Mouse (Mus musculus) thymus, postnatal 4 days (tissue): ENCODE results near the gene Slc15a2.

Experiments
- DNase-seq: peaks from one replicate; pipeline ENCODE4 v3.0.0; 2021

Slc15a2 gene

DNA sequence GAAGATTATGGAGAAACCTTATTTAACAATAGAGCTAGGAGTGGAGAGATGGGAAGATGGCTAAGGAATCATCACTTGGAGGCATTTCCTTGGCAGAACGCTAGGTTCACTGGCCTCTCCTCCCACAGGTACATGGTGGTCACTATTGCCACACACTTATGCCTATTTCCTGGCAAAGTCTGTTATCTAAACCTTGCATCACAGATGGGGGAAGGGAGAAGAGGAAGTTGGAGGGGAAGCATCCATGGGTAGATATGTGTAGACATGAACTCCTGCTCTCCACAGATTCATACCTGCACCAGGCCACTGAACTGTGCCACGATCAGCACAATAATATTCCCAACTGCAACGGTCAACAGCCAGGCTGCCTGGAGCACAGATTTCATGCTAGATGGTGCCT lies 32.8 kb downstream of the Slc15a2 start:
- DNase-seq = no peak

DNA sequence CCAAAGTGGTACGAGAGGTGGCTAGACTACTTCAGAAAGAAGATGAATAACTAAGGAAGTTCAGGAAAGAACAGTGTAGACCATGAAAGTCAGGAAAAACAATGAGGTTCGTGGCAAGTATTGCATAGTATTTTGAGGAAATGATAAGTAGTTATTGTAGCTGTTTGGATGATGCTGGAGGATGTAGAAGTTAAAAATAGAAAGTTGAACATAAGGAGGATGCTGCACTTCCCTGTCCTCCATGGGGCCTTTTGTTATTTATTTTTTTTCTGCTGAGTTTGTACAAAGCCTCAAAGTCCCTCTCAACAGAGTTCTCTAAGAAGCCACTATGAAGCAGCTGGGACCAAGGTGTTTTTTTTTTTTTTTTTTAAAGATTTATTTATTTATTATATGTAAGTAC lies 37.0 kb downstream of the Slc15a2 start:
- DNase-seq = no peak

DNA sequence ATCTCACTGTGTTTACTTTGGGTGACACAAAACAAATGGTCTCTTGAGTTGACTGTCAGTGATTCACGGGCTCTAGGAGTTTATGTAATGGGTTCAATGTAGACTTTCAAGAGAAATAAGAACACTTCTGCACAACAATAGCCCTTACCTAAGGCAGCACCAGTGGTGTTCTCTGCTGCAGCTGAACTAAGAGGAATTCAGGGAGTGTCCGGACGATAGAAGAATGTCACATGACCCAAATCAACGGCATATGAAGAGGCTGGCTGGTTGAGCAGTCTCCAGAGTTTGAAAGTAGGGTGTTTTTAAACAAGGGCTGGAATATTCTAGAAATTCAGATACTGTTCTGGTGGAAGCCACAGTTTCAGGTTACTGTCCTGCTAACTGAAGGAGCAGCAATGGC lies 37.7 kb downstream of the Slc15a2 start:
- no peak for DNase-seq

DNA sequence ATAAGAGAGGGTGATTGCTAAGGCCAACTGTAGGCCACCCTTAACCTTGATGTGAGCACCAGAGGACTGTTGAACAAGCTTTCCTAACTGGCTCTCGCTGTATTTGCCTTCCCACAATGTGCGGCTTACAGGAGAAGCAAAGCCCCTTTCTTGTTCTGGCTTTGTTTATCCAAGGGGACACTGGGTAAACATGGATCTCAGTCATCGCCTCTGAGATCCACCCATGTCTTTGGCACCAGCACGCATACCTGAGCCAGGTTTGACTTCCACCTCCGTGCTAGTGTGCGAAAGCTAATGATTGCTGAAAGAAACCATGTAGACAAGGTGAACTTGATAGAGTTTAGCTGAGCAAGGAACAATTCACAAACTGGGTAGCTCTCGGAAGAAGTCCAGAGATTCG lies 41.2 kb downstream of the Slc15a2 start:
- DNase-seq = no peak

DNA sequence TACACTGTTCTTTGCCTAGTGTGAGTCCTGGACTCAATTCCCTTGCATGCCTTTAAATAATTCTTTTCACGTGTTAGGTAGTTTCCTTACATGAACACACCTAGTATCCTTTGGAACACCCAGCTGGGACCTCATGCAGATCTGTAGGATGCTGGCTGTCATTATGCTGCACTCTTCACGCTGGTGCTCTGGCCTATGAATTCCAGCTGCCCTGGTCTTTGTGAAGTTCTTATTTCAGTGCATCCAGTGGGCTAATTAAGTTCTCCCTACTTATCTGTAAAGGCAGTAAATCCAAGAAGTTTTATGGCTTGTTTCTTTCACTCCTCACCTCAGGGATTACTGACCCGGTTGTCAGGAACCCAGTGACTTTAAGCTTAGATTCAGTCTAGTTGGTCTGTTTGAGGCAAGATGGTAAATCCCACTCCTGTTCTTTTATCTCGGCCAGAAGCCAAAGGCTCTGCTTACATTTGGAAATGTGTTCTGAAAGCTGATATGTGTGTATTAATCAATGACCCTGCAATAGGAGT lies 45.3 kb downstream of the Slc15a2 start:
- no peak for DNase-seq

DNA sequence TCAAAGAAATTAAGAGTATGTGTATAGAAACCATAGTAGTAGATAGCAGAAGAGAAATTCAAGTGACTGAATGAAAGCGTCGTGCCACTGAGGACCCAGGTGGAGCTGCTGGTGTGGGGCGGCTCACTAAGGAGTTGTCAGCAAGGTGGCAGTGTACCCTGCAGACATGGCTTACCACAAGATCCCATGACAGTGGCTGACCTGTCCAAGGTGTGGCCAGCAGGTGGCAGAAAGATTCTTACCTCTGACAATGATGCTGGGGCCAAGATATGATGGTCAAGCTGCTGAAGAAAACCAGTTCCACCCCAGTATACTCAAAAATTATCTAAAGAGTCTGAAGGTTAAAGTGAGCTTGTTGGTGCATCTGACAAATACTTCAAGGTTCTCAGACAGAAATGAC lies 49.3 kb downstream of the Slc15a2 start:
- DNase-seq = no peak

DNA sequence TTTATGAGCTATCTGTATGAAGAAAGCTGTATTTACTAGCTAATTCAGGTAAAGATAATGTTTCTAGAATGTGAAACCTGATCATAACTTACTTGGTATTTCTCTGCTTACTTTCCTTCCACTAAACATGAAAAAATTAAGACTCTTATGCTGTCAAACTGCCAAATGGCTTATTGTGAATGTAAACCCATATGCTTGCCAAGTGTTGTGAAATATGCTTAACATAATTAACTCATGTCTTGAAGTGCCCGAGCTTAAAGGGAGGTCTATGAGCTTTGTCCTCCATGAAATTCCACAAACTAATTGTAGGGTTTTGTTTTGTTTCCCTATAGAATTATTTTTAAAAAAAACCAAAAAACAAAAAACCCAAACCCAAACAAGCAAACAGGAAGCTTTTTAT lies 50.9 kb downstream of the Slc15a2 start:
- no peak for DNase-seq

DNA sequence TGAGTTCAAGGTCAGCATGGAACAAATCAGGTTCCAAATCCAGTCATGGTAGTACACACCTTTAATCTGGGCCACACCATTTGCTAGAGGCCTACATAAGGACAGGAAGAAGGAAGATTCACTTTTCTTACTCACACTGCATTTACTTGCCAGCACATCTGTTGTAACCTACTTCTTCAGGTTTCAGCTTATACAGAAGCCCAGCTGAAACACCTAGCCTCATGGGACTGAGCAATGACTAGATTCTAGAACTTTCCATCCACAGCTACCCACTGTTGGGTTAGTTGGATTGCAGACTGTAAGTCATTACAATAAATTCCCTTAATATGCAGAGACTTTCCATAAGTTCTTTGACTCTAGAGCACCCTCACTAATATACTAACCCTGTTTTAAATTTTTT lies 52.2 kb downstream of the Slc15a2 start:
- no peak for DNase-seq

DNA sequence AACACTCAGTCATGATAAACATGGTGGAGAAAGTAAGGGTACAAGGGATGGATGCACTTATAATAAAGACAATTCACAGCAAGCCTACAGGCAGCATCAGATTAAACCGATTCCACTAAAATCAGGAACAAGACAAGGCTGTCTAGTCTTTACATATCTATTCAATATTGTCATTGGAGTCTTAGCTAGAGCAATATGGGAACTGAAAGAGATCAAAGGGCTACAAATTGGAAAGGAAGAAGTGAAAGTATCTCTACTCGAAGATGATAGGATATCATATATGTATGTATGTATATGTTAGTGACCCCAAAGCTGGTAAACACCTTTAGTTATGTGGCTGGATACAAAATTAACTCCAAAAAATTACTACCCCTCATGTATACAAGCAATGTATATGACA lies 55.8 kb downstream of the Slc15a2 start:
- no peak for DNase-seq

DNA sequence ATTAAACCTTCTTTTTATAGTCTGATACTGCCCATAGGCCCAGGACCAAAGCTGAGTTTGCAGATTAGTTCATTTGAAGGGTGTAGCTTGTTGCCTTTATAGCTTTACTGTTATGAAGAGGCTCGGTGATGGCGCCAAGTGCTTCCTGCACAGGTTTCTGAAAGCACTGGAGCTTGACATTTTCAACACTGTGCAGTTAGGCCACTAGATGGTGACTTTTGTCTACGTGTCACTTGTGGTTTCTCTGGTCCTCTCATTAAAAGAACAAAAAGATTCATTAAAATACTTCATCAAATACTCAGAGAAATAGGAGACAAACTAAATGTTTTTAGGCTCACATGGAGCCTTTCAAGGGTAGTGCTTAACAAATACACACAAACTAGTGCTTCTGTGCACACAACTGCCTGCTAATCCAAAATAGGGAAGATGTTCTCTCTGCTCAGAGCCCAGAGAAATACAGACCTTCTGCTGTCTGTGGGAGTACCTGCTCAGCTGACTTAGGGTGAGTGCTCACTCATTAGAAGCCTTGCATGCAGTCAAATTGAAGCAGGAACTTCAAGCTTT lies 60.8 kb downstream of the Slc15a2 start:
- no peak for DNase-seq

DNA sequence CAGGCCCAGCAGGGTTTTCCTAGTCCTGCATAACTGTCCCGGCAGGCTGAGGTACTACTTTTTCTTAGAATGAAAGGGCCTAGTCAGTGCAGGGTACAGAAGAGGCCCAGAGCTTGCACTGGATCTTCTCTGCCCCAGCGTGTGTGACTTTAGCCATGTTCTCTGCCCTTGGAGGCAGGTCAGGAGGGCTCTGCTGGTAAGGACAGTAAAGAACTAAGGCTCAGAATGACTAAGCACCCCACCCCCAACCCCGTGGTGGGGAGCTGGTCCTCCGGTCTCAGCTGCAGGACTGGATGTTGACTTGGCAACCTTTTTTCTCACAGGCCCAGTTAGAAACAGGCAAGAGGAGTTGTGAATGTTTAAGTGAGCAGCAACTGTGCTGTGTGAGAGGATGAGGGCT lies 62.0 kb downstream of the Slc15a2 start:
- DNase-seq = no peak

DNA sequence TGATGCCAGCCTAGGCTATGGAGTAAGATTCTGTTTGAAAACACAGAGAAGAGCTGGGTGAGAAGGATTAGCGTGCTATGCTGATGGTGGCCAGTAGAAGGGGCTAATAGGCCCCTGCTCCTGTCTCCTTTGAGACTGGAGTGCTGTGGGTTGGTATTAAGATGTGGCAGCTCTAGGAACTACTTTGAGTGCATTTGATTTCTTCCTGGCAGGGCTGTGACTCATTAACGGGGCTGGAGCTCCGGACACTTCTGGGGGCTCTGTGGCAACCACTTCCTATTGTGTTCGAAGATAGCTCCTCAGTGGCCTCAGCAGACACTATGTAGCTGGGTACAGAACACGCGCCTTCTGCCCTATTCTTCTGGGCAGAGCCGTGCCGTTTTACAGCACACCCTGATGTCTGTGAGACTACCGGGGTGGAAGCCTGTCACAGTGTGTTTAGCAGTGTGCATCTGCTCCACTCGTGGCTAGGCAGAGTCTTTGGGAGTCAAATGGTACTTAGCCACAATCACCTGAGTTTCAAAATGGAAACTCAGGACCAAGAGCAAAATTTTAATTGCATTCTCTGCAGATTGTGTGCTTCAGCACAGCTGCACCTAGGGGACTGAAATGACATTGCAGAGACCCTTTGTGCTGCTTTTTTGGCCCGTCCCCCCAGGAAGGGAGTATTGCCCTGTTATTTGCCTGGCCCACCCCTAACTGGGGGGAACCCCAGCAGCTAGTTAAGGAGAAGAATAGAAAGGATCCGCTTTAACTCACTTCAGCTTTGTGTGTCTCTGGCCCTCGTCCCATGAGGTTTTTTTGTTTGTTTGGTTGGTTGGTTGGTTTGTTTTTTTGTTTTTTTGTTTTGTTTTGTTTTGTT lies 64.3 kb downstream of the Slc15a2 start:
- no peak for DNase-seq

DNA sequence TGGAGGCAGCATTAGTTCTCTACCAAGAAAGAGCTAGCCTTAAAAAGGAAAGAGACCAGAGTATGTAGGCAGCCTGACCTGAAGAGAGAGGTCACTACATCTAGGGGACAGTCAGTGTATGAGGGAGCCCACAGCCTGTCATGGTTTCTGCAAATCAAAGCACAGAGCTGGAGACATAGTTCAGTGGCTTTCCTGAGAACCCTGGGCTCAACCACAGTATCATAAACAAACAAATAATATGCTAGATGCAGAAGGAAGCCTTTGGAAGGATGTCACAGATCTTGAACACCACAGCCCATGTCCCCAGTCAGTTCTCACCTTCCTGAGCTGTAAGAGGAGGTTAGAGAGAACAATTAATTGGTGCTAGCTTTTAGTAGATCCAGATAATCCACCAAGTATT lies 66.1 kb downstream of the Slc15a2 start:
- no peak for DNase-seq

DNA sequence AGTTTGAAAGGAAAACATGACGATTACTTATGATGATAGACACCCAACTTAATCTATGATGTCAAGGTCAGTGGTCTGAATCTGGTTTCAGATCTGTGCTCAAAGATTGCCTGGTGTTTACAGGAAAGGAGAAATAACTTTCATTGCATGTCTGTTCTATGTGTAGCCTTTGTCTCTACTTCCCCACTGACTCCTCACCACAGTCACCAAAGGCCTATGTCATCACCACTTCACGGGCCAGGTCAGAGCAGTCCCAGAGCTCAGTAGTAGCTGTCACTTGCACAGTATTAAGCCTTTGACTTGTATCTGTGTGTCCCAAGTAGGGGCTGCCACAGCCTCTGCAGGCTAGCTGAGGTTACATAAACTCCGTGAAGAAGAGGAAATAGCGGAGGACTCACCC lies 67.3 kb downstream of the Slc15a2 start:
- DNase-seq = no peak

DNA sequence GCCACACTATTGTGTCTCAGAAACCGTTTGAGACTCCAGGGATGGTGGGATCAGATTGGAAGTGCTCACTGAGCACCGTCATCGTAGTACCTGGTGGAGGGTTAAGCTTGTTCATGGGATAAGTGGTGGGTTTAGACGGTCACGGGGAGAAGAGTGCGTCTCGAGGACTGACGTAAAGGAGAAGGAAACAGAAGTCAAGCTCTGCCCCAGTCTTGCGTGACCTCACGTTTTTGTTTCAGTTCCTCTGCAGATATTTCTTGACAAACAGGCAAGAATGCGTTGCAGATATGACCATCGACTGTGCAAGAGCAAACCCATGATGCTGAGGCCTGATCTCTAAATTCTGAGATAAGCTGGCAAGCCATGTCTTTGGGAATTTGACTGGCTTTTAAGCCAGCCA lies 73.0 kb downstream of the Slc15a2 start:
- DNase-seq = no peak

DNA sequence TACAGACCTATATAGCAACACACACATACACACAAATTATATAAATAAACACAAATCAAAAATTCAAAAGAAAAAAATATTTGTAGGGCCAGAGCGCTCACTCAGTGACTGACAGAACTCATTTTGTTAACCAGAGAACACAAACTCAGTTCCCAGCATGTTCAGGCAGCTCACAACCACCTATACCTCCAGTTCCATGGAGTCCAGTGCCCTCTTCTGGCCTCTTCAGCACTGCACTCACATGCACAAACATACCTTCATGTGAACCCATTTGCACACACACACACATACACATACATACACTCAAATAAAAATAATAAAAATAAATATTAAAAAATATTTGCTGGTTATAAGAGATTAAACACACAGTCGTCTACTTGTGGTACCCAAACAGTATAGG lies 74.0 kb downstream of the Slc15a2 start:
- no peak for DNase-seq

DNA sequence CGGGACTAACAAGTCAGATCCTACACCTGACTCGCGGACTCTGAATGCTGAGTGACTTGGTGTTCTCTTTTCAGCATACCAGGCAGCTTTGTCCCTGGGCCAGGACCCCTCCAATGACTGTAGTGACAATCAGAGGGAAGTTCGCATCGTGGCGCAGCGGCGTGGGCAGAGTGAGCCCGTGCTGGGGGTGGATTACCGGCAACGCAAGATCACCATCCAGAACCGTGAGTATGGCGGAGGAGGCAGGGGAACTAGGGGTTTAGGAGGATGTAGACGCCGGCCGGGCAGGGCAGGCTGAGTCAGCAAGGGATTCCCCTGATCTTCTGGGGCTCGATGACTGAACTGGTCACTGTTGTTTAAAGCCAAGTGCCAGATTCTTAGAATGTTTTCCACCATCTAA lies 75.4 kb downstream of the Slc15a2 start:
- DNase-seq = no peak

DNA sequence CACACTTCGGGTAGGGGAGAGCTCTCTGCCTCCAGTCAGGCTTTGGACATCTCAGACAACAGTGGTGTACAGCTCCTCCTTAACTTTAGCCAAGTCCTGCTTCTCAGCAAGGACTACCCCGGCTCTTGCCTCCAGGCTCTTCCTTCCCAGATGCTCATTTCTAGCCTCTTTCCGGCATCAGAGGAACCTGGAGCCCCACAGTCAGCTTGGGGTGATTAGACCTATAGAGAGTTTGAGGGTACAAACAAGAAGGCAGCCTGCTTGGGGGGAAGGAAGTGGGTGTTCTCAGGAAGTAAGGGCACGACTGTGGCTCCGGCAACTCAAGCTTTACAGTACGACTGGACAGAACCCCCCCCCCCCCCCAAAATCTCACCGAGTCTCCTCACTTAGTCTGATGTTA lies 76.0 kb downstream of the Slc15a2 start:
- no peak for DNase-seq

DNA sequence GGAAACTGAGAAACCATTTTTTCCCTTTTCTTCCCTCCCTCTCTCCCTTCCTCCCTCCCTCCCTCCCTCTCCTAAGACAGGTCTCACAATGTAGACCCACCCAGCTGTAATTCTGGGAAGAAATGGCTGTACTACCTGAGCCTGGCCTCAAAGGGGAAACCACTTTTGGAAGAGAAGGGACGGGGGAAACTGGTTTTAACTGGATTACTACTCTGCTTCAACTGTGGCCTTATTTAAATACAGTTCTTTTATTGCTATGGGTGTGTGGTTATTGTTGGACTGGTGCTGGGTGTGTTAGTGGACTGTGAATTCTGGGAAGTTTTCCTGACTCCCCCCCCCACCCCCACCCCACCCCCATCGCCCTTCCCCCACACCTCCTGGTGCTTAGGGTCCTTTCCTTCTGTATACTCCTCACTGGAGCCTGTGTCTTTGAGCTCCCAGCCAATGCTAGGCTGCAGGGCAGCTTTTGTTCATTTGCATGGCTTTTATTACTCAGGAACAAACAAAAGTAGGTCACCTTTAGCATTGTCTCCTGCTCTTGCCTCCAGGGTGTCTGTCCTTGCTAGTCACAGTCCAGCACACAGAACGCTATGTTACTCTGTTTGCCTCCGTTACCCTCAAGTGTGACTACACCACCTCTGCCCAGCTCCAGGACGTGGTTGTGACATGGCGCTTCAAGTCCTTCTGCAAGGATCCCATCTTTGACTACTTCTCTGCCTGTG lies 76.9 kb downstream of the Slc15a2 start:
- no peak for DNase-seq

DNA sequence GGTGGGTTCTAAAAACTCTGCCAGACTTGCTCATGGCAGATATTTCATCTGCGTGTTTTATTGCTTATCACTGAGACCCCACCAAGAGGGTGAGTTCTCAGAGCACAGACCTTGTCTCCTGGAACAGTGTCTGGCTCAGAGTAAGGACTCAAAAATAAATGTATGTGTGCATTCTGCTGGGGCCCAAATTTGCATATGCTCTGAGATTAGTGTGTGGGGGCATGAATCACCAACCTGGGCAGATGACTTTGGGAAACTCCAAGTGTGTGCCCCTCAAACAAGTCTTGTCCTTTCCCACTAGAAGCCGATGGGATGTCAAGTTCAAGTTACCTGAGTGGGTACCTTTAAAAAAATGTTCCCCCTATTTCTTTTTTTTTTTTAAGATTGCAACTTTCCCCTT lies 84.3 kb downstream of the Slc15a2 start:
- DNase-seq = no peak
